Mouse (Mus musculus) adrenal gland, adult 18-20 months (tissue): ENCODE results near the gene Smco4. TPM values are rescaled to one million over a fixed set of nuclear protein-coding genes. Genes with fewer than 3 reads are reported as not detected.
"Not testable (repeated sequence)": the region's sequence is repeated elsewhere in the genome, so short reads cannot be mapped to it uniquely, and the experiment has no call there.

ENCODE experiments used
- DNase-seq, 2 experiments: peaks; one replicate each; pipeline ENCODE4 v3.0.0; 2021 to 2022; ENCODE audit warnings: low spot score in 2 of 2
- total RNA-seq, 2 experiments: library from RNA; stranded (reverse); gene quantifications; 1 replicate in 1 of 2; 2 replicates in 1 of 2; pipeline ENCODE4 v1.2.3; 2021

Gene Smco4
- total RNA-seq, 2 experiments from 2014 or later = 16.6 to 28.7 TPM

DNA sequence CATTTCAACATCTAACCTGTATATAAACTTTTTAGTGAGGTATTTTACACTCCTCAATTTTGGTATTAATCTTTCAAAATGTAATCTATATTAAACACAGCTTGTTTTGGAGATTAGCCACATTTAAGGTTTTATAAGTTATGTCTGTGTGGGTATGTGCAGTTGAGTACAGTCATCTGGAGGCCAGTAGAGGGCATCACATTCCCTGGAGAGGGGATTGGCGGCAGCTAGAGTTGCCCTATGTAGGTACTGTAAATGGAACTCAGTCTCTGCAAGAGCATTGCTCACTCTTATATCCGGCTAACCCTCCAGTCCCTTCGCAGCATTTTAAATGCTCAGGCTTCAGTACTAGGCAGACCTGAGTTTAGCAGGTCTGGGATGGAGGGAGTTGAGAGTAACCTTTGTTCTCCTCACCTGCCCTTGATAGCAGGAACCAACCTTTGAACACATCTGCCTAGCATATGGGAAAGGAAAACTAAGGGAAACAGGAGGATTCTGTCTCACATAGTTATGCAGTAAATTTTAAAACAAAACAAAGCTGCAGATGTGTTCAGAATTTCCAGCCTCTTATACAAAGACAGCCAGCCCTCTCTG, 44.3 kb downstream of the Smco4 start:
- DNase-seq = no peak

DNA sequence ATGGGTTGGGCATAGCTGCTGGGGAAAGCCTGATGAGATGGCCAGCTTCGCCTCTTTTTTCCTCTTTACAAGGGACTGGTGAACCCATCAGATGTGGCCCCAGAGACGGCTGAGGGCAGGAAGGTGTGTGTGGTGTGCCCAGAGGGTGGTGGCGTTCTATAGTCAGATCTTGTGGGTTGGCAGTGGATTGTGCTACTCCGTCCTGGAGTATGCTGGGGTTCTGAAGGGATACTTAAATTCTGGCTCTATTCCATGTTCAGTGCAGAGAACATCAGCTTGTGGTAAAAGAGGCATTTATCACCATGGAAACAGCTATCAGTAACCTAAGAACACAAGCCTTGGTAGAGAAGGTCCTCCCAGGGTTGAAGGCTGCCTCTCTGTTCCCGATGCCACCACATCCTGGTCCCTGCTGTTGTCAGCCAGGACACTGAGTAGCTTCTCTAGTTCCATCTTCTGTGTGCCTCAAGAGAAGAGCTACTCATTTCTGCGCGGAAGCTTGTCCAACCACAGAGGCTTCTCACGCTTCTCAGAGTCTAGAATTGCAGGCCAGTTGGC, 45.8 kb downstream of the Smco4 start:
- no peak for DNase-seq

DNA sequence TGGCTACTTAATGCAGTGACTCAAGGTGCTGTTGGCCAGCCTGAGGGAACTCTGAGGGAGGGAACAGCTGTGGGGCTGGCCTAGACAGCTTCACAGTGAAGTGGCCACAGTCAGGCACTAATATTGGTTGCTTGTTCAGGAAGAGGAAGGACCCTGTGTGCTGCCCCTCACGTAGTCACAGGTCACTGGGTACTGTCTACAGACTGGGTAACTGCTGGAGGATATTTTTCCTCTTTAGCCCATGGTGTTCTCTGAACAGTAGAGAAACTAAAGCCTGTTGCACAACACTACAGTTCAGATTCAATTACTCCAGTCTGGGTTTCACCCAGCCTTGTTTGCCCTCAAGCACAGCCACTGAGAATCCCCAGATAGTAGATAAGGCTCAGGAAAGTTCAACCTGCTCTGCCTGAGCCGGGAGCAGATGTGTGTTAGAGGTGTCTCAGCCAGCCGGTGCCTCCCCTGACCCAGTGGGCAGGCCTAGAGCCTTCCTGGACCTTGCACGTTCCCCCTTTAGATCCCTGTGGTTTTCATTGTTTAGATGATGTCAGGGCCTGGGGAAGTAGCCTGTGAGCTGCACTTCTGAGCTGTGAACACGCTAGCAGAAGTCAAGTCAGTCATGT, 48.6 kb downstream of the Smco4 start:
- DNase-seq = no peak

DNA sequence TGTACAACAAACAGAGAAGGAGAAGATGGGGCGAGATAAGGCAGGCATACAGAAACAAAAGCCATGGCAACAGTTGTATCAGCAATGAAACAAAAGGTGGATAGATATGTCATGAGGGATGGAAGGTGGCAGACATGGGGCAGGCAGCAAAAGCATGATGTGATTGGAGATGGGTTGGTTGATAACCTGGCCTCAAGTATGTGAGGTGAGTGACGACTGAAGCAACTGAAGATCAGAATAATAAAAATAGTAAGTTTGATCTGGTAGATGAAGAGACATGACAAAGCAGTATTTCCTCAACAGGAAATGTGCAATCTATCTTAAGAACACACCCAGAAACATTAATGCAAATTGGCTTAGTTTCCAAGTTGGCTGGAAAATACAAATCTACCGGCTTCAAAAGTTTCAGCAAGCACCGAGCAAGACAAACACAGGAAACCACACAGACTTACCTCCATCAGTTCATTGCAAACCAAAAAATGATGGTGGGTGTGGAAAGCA, 57.3 kb downstream of the Smco4 start:
- DNase-seq = no peak

DNA sequence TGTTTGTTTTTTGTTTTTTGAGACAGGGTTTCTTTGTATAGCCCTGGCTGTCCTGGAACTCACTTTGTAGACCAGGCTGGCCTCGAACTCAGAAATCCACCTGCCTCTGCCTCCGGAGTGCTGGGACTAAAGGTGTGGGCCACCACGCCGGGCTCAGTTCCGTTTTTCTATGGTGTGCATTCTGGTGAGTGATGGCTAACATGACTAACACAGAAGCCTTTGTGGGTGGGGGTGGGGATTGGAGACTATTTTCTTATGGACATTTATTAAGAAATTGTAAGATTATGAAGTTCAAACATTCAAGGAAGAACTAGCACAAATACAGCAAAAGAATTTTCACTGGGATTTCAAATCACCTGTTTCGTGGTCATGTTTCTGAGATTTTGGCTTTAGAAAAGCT, 57.8 kb downstream of the Smco4 start:
- DNase-seq = not testable (repeated sequence)

DNA sequence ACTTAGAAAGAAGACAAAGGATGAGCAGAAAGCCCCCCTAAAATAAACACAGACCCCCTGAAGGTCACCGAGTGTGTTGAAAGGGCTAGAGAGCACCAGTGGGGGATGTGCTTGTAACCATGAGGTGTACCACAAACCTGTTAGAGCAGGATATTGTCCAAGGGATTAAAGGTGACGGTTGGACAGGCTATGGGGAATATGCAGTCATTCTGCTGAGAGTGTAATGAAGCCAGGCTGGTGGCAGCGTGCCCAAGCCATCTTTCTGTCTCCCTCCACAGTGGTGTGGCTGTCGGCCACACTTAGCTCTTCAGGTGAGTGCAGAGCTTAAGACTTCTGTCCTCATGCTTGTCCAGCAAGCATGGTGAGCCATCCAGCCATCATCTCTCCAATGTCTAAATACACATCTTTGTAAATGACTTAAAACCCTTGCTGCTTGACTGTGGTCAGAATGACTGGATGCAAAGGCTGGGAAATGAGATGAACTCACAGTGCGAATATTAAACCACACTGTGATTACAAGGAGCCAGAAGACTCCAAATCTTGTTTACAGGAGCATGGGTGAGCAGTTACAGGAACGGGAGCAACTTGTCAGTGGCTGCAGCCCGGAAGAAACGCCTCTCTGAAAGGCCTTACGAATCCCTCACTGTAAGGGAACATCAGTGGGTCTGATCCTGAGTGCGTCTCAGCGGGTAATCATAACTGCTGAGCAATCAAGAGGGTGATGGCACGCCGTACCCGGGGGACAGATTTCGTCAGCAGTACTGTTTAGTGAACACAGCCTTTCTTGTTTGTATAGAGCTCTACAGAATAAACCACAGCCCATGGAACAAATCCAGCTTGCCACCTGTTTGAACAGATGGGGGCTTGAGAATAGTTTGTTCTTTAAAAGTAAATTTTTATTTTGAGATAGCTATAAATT, 59.0 kb downstream of the Smco4 start:
- no peak for DNase-seq

DNA sequence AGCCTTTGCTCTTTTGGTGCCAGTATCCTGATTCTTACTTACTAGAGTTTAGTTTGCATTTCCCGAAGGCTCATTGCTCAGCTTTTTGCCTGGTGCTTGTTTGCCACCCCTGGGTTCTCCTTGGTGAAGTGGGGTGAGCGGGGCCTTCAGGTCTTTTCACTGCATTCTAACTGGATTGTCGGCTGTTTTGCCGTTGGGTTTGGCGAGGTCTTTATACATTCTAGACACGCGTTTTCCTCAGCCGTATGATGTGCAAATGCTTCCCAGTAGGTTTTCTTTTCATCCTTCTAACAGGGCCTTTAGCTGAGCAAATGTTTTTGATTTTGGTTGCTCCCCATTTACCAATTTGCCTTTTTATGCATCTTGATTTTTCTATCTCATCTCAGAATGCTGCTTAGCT, 60.1 kb downstream of the Smco4 start:
- no peak for DNase-seq

DNA sequence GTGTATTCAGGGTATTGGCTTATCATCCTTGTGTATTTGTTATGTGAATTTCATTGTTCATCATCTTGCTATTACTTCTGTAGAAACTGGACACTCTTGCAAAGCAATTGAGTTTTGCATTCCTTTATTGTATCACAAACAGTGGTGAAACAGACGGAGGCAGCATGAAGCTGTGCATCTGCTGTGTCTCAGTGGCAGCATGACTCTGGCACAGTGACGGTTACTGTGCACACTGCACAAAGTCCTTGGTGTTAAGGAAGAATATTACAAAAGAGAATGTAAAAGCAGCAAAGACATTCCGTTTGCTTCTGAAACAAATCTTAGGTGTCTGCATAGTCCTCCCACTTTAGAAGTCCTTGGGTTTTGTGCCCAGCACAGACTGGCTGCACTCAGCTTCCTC, 67.2 kb downstream of the Smco4 start:
- DNase-seq = no peak

DNA sequence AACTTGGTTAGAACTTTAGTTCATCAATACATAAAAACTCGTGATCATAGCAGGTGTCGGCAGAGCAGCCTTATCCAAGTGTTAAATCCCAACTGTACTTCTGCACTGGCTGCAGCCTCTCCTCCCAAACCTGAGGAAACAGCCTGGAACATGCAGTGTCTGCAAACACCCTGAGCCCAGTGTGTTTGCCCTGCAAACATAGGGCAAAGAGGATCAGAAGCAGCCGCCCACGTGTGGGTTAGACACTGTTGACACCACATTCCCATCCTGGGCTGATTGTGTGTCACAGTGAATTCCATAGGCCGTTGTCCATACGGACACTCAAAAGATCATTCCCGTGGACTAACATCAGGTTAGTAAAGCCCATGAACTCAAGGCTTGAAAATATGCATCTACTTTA, 69.1 kb downstream of the Smco4 start:
- no peak for DNase-seq

DNA sequence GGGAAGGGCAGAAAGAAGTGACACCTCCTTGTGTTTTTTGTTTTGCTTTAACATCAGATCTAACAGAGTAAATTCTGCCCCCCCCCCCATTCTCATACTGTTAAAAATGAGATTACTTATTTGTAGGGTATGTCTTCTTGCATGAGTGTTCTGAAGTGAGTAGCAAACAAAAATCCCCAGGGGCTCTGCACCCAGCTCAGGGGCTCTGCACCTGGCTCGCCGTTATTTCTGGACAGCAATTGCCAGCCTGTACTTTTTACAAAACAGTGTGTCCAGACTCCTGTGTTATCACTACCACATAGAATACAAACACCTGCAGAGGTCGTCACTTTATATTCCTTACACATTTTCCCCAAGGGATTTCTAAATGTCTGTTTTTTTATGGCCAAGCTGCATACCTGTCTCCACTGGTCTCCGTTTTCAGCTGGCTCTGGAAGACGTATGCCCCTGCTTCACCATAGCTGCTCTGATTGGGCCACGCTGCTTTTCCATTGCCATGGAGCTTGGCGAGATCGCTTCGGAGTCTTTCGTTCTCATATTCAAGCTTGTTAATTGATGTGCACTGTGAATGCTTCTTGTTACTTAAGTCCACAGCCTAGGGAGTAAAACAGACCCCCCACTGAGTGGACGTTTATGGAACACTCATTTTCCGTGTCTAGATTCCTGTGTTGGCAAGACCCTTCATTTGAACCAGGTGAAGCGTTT, 81.7 kb downstream of the Smco4 start:
- DNase-seq = no peak

DNA sequence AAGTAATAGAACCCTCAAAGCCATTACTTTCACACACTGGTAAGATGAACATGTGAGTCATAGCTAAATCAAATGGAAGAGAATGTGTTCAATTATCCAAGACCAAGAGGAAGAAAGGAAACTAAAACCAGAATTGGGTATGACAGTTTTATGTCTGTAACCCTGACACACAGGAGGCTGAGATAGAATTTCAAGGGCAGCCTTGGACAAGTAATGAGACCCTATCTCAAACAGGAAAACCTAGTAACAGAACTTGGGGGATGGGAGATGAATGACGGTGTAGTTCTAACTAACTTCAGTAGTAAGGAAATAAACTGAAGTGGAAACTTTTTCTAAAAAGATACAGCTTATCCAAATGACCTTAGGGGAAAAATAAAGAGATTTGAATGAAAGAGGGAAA, 85.2 kb downstream of the Smco4 start:
- no peak for DNase-seq

DNA sequence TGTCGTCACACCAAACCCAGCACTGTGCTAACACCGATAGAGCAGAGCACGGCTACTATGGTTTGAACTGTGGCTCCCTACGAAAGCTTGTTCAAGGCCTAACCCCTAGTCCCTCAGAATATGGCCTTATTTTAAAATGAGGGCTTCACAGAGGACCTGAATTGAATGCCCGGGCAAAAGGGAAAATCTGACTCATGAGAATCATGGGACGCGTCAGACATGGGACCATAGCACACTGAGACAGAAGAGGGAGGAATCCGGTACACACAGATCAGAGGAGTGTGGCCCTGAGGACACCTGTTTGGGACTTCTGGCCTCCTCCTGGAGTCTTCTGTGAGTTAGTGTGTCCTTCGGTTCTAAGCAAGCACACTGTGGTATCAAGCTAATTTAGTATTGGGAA, 85.7 kb downstream of the Smco4 start:
- no peak for DNase-seq

DNA sequence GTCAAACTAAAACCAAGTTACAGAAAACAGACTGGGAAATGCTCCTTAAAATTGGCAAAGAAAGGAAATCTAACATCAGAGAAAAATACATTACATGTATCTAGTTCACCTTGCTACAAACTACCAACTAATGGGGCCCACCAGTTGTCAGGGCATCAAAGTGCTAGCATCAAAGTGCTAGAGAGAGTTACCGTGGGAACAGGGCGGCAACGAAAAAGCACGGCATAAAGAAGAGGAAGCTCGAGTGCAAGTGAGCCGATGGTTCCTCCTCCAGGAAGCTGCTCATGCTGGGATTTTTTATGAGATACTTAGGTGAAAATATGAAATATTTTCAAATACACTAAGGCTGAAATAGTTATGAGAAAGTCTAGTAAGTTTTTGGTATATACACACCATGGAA, 86.9 kb downstream of the Smco4 start:
- DNase-seq = no peak

DNA sequence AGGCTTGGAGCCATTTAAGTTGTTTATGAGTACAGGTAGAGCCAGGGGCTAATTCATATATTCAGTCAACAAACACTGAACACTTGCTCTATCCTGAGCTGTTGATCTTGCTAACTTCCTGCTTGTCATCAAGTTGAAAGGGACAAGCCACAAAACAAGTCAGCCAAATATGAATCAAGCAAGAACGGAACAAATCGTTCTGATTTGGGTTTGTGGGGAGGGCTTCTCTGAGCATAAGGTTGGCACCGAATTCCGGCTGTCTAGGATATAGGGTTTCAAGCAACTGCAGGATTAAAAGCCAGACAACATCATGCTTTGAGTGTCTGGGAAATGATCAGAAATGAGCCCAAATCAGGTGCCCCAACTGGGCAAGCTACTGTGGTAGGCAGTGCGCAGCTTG, 88.8 kb downstream of the Smco4 start:
- DNase-seq = no peak

DNA sequence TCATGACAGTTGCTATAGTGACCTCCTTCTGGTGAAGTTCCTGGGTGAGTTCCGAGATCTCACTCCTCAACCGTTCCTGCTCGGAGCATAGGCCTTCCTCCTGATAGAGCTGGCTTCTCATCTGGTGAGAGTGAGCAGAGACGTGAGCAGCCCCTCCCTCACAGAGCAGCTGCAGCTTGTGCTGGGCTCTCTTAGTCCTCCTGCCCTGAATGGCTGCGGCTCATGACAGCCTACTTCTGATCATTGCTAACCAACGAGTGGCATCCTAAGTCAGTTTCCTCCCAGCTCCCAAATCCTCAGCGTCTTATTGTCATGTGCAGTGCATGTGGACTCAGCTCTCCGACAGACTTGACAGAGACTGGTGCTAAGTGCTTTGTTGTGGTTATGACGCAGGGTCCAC, 91.0 kb downstream of the Smco4 start:
- no peak for DNase-seq

DNA sequence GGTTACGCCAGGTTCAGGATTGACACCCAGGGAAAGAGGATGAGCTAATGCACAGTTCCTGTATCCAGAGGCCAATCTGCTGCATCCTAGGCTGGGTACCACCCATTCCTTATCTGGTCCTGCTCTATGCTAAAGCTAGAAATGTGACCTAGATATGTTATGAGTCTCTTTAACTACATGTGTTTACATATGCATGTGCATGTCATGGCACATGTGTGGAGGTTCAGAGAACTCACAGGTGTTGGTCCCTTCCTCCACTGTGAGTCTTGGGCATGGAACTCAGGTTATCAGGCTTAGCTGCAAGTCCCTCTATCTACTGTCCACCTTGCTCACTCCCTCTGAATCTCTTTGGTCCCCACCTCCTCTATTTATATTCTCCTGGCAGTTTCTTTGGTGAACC, 92.7 kb downstream of the Smco4 start:
- DNase-seq = no peak

DNA sequence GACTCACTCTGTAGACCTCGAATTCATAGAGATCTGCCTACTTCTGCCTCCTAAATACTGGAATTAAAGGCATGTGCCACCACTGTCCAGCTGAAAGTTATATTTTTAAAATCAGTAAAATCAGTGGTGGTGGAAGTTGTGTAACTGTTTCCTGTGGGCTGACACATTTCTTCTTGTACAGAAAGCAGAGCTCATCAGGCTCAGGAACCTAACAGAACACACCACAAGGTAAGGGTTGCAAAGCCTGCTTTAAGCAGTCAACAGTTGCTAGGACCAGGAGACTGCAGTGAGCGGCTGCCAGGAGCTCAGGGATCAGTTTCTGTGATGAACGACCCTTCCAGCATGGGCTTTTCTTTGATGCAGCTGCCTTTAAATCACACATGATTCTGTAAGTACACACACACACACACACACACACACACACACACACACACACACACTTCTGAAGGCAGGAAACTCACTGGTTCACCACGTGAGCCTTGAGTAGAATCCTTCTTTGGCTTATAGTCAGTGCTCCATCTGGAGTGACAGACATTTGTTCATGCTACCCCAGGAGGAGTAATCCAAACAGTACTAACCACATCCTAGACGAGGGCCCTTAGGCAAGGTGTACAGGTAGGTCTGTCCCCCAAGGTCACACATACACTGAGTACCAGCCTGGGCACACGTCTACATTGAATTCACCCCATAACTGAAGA, 94.1 kb downstream of the Smco4 start:
- no peak for DNase-seq

DNA sequence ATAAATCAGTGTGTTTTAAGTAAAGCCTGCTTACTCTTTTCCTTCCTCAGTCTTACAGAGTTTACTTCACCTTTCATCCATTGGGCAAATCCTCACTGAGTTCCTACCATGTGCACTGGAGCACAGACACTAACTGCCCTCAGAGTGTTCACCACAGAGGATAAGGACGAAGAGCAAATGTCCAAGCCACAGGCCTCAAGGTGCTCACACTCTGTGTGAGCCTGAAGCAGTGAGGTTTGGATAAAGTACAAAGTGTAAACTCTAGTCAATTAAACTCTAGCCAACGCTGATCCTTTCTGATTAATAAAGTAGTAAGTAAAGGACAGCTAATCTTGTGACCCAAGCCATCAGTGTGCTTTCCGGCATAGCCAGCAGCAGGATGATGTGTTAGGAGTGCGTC, 100.9 kb downstream of the Smco4 start:
- DNase-seq = no peak
